Mouse (Mus musculus): Measurements from ENCODE around the gene 2210408I21Rik. TPM values are rescaled to one million over a fixed set of nuclear protein-coding genes. Genes with fewer than 3 reads are reported as not detected.

The 2210408I21Rik gene
- polyA plus RNA-seq, 1 experiment from 2014 or later, result 5.2 TPM

DNA sequence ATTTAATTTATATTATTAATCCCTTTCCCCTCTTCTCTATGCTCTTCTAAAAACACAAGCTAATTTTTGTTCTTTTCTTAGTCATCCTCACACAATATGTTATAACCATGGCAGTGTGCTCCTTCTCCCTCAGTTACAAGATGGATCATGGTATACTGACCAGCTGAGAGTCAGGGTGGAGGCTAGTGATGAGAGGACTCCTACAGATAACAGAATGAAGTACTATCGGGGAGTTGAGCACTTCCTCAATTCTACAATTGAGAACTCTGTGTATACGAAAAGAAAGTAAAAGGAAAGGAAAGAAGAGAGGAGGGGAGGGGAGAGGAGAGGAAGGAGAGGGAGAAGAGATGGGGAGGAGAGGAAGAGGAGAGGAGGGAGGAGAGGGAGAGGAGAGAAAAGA, 206.8 kb downstream of the 2210408I21Rik start:
- no peaks in the 10 kb centered on the region for H3K27me3 ChIP-seq (ENCODE audit: control insufficient read depth, insufficient read depth, low read length)
- H3K9me3 ChIP-seq (replicated peaks; ENCODE audit: control insufficient read depth, low read length), result no peaks in the 10 kb centered on the region
- no peaks in the 10 kb centered on the region for H3K36me3 ChIP-seq (ENCODE audit: control insufficient read depth, insufficient read depth)
- H3K4me1 ChIP-seq (ENCODE audit: control insufficient read depth, insufficient read depth, low read length), result no peaks in the 10 kb centered on the region
- 48% methylated on average over 2 of the region's 2 CpGs for WGBS
- no peak overlapping the region for H3K4me2 ChIP-seq (ENCODE audit: low read depth, low read length)
- H3K4me3 ChIP-seq (ENCODE audit: low read length), result no peak overlapping the region
- no peak overlapping the region for H3K9ac ChIP-seq (ENCODE audit: low read length)
- no peak for ATAC-seq (replicated peaks; ENCODE audit: extremely low read depth, insufficient read depth, low FRiP score)
- no peak overlapping the region for H3K27ac ChIP-seq (ENCODE audit: low read length)

DNA sequence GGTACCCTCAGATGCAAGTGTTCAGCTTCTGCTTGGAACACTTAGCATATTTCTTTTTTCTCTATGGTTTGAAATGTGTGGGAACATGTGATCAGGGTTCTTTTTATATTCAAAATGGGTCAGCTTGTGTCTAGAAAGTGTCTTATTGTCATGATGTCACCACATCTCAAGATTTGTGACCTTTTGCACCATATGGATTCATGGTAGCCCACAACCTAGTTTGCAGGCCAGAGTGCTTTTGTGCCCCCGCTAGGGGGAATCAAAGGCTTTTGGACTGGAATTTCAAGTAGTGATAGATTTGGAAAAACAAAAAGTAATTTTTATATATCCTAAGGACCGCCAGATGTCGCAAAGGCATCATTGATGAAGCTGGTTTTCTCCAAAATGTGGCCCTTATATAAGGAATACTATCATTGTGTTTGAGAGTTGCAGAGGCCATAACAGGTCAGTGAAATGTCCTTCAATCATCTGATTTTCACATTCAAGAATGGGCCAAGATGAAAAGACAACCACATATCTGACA, 250.2 kb downstream of the 2210408I21Rik start:
- Histone ChIP-seq H3K4me1 (ENCODE audit: control insufficient read depth, insufficient read depth, low read length) (no peaks in the 10 kb centered on the region), H3K4me3 (ENCODE audit: low read length) (no peak overlapping the region), H3K27me3 (ENCODE audit: control insufficient read depth, insufficient read depth, low read length) (no peaks in the 10 kb centered on the region), H3K27ac (ENCODE audit: low read length) (no peak overlapping the region), H3K36me3 (ENCODE audit: control insufficient read depth, insufficient read depth) (no peaks in the 10 kb centered on the region), H3K9ac (ENCODE audit: low read length) (no peak overlapping the region), H3K4me2 (ENCODE audit: low read depth, low read length) (no peak overlapping the region), H3K9me3 (replicated peaks; ENCODE audit: control insufficient read depth, low read length) (no peaks in the 10 kb centered on the region)
- WGBS, result 80% methylated on average over 3 of the region's 3 CpGs
- no peak for ATAC-seq (replicated peaks; ENCODE audit: extremely low read depth, insufficient read depth, low FRiP score)

DNA sequence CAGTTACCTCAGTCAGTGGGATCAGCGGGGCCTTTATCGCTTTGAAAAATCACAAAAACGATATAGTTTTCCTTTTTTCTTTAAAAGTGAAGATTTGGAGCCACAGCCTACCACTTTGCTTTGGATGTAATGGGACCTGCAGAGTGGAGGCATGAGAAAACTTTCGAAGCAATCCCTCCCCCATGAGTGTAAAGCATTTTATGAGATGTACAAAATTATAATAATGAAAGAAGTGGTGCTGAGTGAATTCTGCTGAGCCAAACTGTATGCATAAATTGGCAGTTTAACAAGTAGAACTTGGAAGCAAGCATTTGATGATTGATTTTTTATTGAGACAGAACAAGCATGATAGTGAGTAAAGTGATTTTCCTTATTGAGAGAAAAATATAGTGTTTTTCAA, 250.7 kb downstream of the 2210408I21Rik start:
- ATAC-seq (replicated peaks; ENCODE audit: extremely low read depth, insufficient read depth, low FRiP score), result no peak
- no peak overlapping the region for H3K9ac ChIP-seq (ENCODE audit: low read length)
- H3K9me3 ChIP-seq (replicated peaks; ENCODE audit: control insufficient read depth, low read length), result no peaks in the 10 kb centered on the region
- no peaks in the 10 kb centered on the region for H3K4me1 ChIP-seq (ENCODE audit: control insufficient read depth, insufficient read depth, low read length)
- H3K36me3 ChIP-seq (ENCODE audit: control insufficient read depth, insufficient read depth), result no peaks in the 10 kb centered on the region
- WGBS, result 80% methylated on average over 4 of the region's 4 CpGs
- H3K4me2 ChIP-seq (ENCODE audit: low read depth, low read length), result no peak overlapping the region
- H3K27ac ChIP-seq (ENCODE audit: low read length), result no peak overlapping the region
- no peaks in the 10 kb centered on the region for H3K27me3 ChIP-seq (ENCODE audit: control insufficient read depth, insufficient read depth, low read length)
- H3K4me3 ChIP-seq (ENCODE audit: low read length), result no peak overlapping the region

DNA sequence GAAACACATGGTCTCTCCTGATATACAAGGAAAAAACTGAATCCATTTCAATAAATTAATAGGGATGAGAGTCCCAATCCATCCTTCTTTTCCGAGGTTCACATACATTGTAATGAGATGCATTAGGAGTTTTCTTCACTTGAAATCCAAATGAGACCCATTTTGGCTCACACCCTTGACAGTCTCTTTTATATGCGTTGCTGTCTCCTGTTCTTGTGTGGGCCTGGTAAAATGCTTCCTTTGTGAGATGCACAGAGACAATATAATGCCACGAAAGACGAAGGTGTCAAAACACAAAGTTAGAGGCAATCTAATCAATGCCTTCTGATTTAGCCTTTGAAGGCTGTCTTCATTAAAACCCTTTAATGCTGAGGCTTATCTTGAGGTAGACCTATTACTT, 252.8 kb downstream of the 2210408I21Rik start:
- no peak overlapping the region for H3K4me3 ChIP-seq (ENCODE audit: low read length)
- no peaks in the 10 kb centered on the region for H3K4me1 ChIP-seq (ENCODE audit: control insufficient read depth, insufficient read depth, low read length)
- H3K27ac ChIP-seq (ENCODE audit: low read length), result no peak overlapping the region
- 74% methylated on average over 4 of the region's 4 CpGs for WGBS
- no peak overlapping the region for H3K4me2 ChIP-seq (ENCODE audit: low read depth, low read length)
- H3K9ac ChIP-seq (ENCODE audit: low read length), result no peak overlapping the region
- no peaks in the 10 kb centered on the region for H3K9me3 ChIP-seq (replicated peaks; ENCODE audit: control insufficient read depth, low read length)
- ATAC-seq (replicated peaks; ENCODE audit: extremely low read depth, insufficient read depth, low FRiP score), result no peak
- H3K36me3 ChIP-seq (ENCODE audit: control insufficient read depth, insufficient read depth), result no peaks in the 10 kb centered on the region
- H3K27me3 ChIP-seq (ENCODE audit: control insufficient read depth, insufficient read depth, low read length), result no peaks in the 10 kb centered on the region

- Histone ChIP-seq H3K4me1 (ENCODE audit: control insufficient read depth, insufficient read depth, low read length) (no peaks in the 10 kb centered on the region), H3K4me2 (ENCODE audit: low read depth, low read length) (no peak overlapping the region), H3K27ac (ENCODE audit: low read length) (no peak overlapping the region), H3K9ac (ENCODE audit: low read length) (no peak overlapping the region), H3K27me3 (ENCODE audit: control insufficient read depth, insufficient read depth, low read length) (no peaks in the 10 kb centered on the region), H3K36me3 (ENCODE audit: control insufficient read depth, insufficient read depth) (no peaks in the 10 kb centered on the region), H3K4me3 (ENCODE audit: low read length) (no peak overlapping the region), H3K9me3 (replicated peaks; ENCODE audit: control insufficient read depth, low read length) (no peaks in the 10 kb centered on the region)
- no peak for ATAC-seq (replicated peaks; ENCODE audit: extremely low read depth, insufficient read depth, low FRiP score)
Measured at GRCm38 (mm10) chr13:77389209-77389608, 253.9 kb downstream of the 2210408I21Rik start.

- Histone ChIP-seq H3K4me2 (ENCODE audit: low read depth, low read length) (no peak overlapping the region), H3K27ac (ENCODE audit: low read length) (no peak overlapping the region), H3K4me3 (ENCODE audit: low read length) (no peak overlapping the region), H3K9me3 (replicated peaks; ENCODE audit: control insufficient read depth, low read length) (no peaks in the 10 kb centered on the region), H3K36me3 (ENCODE audit: control insufficient read depth, insufficient read depth) (no peaks in the 10 kb centered on the region), H3K27me3 (ENCODE audit: control insufficient read depth, insufficient read depth, low read length) (no peaks in the 10 kb centered on the region), H3K4me1 (ENCODE audit: control insufficient read depth, insufficient read depth, low read length) (no peaks in the 10 kb centered on the region), H3K9ac (ENCODE audit: low read length) (no peak overlapping the region)
- 84% methylated on average over 2 of the region's 2 CpGs for whole genome bisulfite sequencing
- ATAC-seq (replicated peaks; ENCODE audit: extremely low read depth, insufficient read depth, low FRiP score), result no peak
Measured at GRCm38 (mm10) chr13:77396374-77396773, 261.0 kb downstream of the 2210408I21Rik start.

DNA sequence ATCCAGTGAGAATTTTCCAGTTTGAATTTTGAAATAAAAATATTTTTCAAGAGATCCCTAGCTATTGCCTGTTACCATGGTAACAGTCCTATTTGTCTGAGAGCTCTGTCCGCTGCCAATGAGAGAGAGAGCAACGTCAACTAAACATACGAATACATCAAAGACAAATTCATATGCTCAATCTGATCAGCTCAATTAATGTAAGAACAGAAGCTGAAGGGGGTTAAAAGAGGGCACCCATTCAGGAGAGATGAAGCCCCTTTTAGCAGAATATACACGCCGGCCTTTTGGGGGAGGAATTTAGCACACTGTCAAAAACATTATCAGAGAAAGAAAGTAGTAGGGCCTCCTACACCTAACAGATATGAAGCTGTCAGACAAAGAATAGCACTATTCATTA, 261.6 kb downstream of the 2210408I21Rik start:
- Histone ChIP-seq H3K4me3 (ENCODE audit: low read length) (no peak overlapping the region), H3K9me3 (replicated peaks; ENCODE audit: control insufficient read depth, low read length) (no peaks in the 10 kb centered on the region), H3K27me3 (ENCODE audit: control insufficient read depth, insufficient read depth, low read length) (no peaks in the 10 kb centered on the region), H3K4me1 (ENCODE audit: control insufficient read depth, insufficient read depth, low read length) (no peaks in the 10 kb centered on the region), H3K4me2 (ENCODE audit: low read depth, low read length) (no peak overlapping the region), H3K9ac (ENCODE audit: low read length) (no peak overlapping the region), H3K27ac (ENCODE audit: low read length) (no peak overlapping the region), H3K36me3 (ENCODE audit: control insufficient read depth, insufficient read depth) (no peaks in the 10 kb centered on the region)
- WGBS, result 69% methylated on average over 5 of the region's 5 CpGs
- ATAC-seq (replicated peaks; ENCODE audit: extremely low read depth, insufficient read depth, low FRiP score), result no peak

- H3K9me3 ChIP-seq (replicated peaks; ENCODE audit: control insufficient read depth, low read length), result no peaks in the 10 kb centered on the region
- no peaks in the 10 kb centered on the region for H3K36me3 ChIP-seq (ENCODE audit: control insufficient read depth, insufficient read depth)
- H3K27me3 ChIP-seq (ENCODE audit: control insufficient read depth, insufficient read depth, low read length), result no peaks in the 10 kb centered on the region
- no peaks in the 10 kb centered on the region for H3K4me1 ChIP-seq (ENCODE audit: control insufficient read depth, insufficient read depth, low read length)
- WGBS, result 76% methylated on average over 7 of the region's 7 CpGs
- no peak overlapping the region for H3K4me3 ChIP-seq (ENCODE audit: low read length)
- H3K9ac ChIP-seq (ENCODE audit: low read length), result no peak overlapping the region
- no peak for ATAC-seq (replicated peaks; ENCODE audit: extremely low read depth, insufficient read depth, low FRiP score)
- H3K27ac ChIP-seq (ENCODE audit: low read length), result no peak overlapping the region
- H3K4me2 ChIP-seq (ENCODE audit: low read depth, low read length), result no peak overlapping the region
Measured at GRCm38 (mm10) chr13:77397646-77398045, 262.3 kb downstream of the 2210408I21Rik start.

DNA sequence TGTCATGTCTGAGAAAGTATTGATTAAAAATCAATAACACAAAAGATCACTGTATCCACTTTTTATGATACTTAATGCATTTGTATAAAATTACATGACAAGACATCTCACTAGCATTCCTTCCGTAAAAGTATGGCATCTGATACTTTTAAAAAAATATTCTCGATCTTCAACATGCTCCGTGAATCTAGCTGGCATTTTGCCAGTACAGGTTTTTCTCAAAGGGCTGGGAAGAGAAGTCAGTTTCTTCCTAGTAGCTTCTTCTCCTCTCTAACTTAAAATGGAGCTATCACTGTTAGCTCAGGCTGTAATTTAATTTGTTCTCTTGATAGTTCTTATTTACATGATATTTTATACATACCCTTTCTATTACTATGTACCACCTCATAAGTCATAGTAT, 263.1 kb downstream of the 2210408I21Rik start:
- WGBS, result 73% methylated on average over 3 of the region's 3 CpGs
- no peak overlapping the region for H3K27ac ChIP-seq (ENCODE audit: low read length)

DNA sequence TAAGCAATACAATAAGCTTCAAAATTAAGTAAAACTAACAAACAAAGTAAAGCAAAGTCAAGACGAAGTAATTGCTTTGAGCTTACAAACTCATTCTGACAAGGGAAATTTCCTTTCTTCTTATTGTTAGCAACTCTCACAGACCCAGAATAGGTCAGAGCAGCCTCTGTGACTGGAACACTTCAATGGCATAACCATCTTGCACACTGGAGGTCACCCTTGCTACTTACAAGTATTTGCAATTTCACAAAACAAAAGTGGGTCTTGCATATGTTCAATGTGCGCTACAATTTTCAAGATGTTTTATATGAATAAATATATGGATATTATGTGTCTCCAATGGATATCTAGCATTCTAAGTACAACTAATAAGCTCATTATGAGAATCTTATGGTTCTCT, 265.4 kb downstream of the 2210408I21Rik start:
- Histone ChIP-seq H3K4me3 (ENCODE audit: low read length) (no peak overlapping the region), H3K4me1 (ENCODE audit: control insufficient read depth, insufficient read depth, low read length) (no peaks in the 10 kb centered on the region), H3K27ac (ENCODE audit: low read length) (no peak overlapping the region), H3K36me3 (ENCODE audit: control insufficient read depth, insufficient read depth) (no peaks in the 10 kb centered on the region), H3K27me3 (ENCODE audit: control insufficient read depth, insufficient read depth, low read length) (no peaks in the 10 kb centered on the region), H3K9ac (ENCODE audit: low read length) (no peak overlapping the region), H3K4me2 (ENCODE audit: low read depth, low read length) (no peak overlapping the region), H3K9me3 (replicated peaks; ENCODE audit: control insufficient read depth, low read length) (no peaks in the 10 kb centered on the region)
- 72% methylated on average over 2 of the region's 2 CpGs for WGBS
- ATAC-seq (replicated peaks; ENCODE audit: extremely low read depth, insufficient read depth, low FRiP score), result no peak

More for the DNA sequence above, 263.1 kb downstream of the 2210408I21Rik start:
- Histone ChIP-seq H3K4me3 (ENCODE audit: low read length) (no peak overlapping the region), H3K4me2 (ENCODE audit: low read depth, low read length) (no peak overlapping the region), H3K27me3 (ENCODE audit: control insufficient read depth, insufficient read depth, low read length) (no peaks in the 10 kb centered on the region), H3K36me3 (ENCODE audit: control insufficient read depth, insufficient read depth) (no peaks in the 10 kb centered on the region), H3K9ac (ENCODE audit: low read length) (no peak overlapping the region), H3K9me3 (replicated peaks; ENCODE audit: control insufficient read depth, low read length) (no peaks in the 10 kb centered on the region), H3K4me1 (ENCODE audit: control insufficient read depth, insufficient read depth, low read length) (no peaks in the 10 kb centered on the region)
- ATAC-seq (replicated peaks; ENCODE audit: extremely low read depth, insufficient read depth, low FRiP score), result no peak
